Mouse (Mus musculus) brain, embryonic 14.5 days (tissue): ENCODE results near the gene Vopp1.

ENCODE experiments used
- CTCF ChIP-seq: fragments of 200-500 bp; IDR thresholded peaks from 2 replicates; pipeline ENCODE4 v1.5.1; 2012; ENCODE audit warnings: inconsistent platforms, mild to moderate bottlenecking, moderate library complexity, borderline replicate concordance; ENCODE audit not compliant: insufficient read depth, insufficient read length; ENCODE audit errors: extremely low read depth
- POLR2A ChIP-seq: fragments of 200-500 bp; IDR thresholded peaks from 2 replicates; pipeline ENCODE4 v1.6.1; 2012; ENCODE audit warnings: mild to moderate bottlenecking, inconsistent platforms, borderline replicate concordance; ENCODE audit not compliant: poor library complexity, insufficient read depth, insufficient read length, severe bottlenecking; ENCODE audit errors: extremely low read depth

- TF ChIP-seq CTCF (peak; percentile 21; the same call in 1 of the 2 replicates), POLR2A (no peak)
Observed at GRCm38 (mm10) chr6:57743333-57743732, 81.6 kb downstream of the Vopp1 start.
